Mouse (Mus musculus) brain, embryonic 14.5 days (tissue): ENCODE results near the gene Cstf3. TPM values are rescaled to one million over a fixed set of nuclear protein-coding genes. Genes with fewer than 3 reads are reported as not detected.
A peak's percentile ranks its signal among the peaks of the same experiment; 100 is the strongest.
"Not testable (repeated sequence)": the region's sequence is repeated elsewhere in the genome, so short reads cannot be mapped to it uniquely, and the experiment has no call there.

Experiments
- DNase-seq: peaks from one replicate; pipeline ENCODE4 v3.0.0-alpha.2; 2011; ENCODE audit warnings: low read depth
- CTCF ChIP-seq: fragments of 200-500 bp; IDR thresholded peaks from 2 replicates; pipeline ENCODE4 v1.5.1; 2012; ENCODE audit warnings: inconsistent platforms, mild to moderate bottlenecking, moderate library complexity, borderline replicate concordance; ENCODE audit not compliant: insufficient read depth, insufficient read length; ENCODE audit errors: extremely low read depth
- POLR2A ChIP-seq: fragments of 200-500 bp; IDR thresholded peaks from 2 replicates; pipeline ENCODE4 v1.6.1; 2012; ENCODE audit warnings: mild to moderate bottlenecking, inconsistent platforms, borderline replicate concordance; ENCODE audit not compliant: poor library complexity, insufficient read depth, insufficient read length, severe bottlenecking; ENCODE audit errors: extremely low read depth
- polyA plus RNA-seq: library from polyadenylated mRNA; depleted of rRNA; stranded (reverse); fragments of >200 nt; gene quantifications from 2 replicates; pipeline ENCODE4 v1.2.3, GENCODE M21; 2012; rRNA removed

Cstf3 gene
- polyA plus RNA-seq: 55.3 and 55.5 TPM in 2 replicates

DNA sequence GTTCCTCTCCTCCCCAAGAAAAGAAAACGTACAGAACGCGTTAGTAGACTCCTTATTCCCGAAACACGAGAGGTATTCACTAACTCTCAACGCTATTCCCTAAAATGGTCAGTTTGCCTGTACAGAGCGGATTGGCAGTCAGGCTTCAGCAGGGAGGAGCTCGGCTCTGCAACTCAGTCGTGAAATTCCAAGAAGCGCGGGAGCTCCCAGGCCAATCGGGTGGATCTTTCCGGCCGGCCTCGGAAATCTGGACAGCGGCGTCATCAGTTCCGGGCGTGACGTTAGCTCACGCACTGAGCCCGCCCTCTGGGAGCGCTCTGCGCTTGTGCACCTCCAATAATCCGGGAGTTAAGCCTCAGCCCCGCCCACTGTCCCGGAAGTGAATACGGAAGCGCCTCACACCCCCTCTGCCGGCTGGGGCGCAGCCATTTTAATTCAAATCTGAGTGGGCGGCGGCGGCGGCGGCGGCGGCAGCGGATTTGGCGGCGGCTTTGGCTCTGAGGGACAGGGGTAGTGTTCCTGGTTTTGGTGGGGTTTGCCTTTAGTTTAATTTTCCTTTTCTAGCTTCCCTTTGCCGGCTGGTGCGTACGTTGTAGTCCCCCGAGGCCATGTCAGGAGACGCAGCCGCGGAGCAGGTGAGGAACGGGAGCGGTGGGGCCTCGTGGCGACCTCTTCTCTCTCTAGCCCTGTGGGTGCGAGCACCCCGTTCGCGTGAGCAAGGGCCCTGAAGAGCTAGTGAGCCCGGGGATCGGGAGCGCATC, at the start of gene Cstf3:
Gene Cstf3, plus strand, starts transcription at position 456 of the 761 bp plus-strand sequence.
- TF ChIP-seq POLR2A: no peak
- TF ChIP-seq CTCF: peak; percentile 26; the same call in 1 of the 2 replicates
- DNase-seq: peak; percentile 100

DNA sequence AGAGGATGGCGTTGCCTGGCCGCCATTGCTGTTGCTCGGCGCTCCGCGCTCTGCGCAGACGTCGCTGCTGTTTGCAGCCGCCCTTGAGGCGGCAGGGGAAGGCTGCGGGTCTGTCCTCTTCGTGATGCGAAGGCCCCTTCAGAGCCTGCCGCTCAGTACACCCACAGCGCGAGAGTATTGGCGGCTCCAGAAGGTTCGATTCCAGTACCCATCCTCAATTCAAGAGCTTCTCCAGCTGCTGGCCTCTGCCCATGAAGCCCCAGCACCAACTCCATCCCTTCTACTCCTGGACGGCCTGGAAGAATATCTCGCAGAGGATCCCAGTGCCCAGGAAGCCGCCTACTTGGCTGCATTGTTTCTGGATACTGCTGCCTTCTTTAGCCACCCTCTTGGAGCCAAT, 33.6 kb upstream of the Cstf3 start:
- DNase-seq: not testable (repeated sequence)

DNA sequence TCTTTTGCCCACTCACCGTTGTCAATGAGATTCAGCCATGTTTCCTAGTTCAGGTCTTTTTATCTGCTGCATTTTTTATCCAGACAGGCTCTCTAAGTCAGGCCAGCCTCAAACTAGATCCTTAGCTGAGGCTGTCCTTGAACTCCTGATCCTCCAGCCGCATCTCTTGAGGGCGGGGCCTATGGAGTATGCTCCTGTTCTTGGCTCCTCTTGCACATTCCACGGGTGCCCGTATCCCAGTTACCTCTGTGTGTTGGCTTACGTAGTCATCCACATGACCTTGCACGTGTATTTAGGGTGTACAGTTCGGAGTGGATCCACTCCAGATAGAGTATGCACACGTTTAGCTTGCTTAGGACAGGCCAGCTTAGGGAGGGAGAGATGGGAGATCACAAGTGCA, 32.6 kb upstream of the Cstf3 start:
- DNase-seq: no peak
- TF ChIP-seq CTCF (no peak), POLR2A (no peak)

DNA sequence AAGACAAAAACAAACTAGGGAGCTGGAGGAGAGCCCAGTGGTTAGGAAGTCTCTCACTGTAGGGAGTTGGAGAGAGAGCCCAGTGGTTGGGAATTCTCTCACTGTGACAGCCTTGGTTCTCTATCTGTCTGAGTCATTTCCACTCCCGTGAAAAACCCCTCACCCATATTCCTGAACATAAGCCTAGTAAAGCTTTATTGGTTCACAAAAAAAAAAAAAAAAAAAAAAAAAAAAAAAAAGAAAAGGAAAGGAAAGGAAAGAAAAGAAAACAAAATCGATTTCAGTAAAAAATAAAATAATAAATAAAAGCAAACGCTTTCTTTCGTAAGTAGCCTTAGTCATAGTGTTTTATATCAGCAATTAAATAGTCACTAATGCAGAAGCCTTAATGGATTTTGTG, 32.0 kb upstream of the Cstf3 start:
- TF ChIP-seq CTCF (no peak), POLR2A (no peak)
- no peak for DNase-seq

DNA sequence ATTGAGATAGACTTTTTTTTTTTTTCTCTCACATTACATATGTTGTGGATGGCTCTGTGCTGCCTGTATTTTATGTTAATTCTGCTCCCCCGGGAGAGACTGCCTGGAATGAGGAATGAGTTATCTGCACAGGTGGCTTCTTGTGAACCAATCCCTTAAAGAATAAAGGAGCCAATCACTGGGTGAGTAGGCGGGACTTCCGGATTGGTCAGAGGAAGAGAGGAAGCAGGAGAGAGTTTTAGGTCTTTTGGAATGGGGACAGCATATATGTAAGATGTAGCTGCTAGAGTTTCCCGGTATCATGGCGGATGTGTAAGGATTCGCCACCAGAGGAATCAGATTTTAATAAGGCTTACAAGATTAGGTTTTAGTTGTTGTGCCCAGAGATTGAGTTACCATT, 31.4 kb upstream of the Cstf3 start:
- DNase-seq: peak; percentile 49
- no peak for TF ChIP-seq CTCF
- no peak for TF ChIP-seq POLR2A

DNA sequence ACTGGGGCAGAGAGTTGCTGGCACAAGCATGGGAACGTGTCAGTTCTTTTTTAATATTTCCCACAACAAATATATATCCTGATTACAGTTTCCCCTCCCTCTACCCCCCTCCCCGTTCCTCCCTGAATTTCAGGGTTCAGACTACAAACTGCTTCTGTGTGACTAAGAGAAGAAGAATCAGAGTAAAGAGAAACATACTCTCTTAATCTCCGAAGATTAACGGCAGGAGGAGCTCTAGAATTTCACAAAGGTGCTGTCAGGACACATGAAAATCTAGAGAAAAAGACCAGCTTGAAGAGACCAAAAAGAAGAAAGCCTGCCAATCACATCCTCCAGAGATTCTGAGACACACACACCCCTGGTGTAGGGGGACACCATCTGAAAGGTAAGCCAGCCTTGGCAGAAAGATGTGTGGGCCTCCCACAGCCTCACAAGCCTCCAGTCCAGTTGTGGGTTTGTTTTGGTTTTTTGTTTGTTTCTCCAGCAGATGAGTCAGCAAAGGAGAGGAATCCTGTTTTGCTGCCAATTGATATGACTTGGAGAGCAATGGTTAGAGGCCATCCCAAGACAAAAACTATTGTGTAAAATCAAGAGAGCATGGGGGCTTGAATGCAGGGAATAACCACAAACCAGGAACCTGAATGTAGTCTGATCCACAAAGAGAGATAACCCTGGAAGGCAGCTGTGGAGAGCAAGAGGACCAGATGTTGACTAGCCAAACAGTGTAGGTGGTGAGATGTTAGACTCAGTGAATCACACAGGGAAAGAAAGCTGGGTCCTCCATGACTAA, 30.5 kb upstream of the Cstf3 start:
- no peak for TF ChIP-seq POLR2A
- TF ChIP-seq CTCF: no peak
- DNase-seq: no peak

DNA sequence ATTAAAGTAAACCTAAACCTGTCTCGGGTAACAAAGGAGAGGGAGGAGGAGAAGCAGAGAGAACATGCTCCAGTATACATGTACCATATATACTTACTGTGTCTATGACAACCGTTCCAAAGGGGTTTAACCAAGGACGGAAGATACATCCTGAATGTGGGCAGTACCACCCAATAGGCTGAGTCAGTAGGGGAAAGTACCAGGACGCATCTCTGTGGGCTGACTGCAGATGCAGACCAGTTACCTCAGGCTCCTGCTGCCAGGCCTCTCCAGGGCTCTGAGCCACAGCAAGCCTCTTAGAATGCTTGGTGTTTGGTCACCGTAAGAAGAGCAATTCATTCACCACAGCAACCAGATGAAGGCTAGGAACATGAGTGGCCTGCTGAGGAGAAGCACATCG, 28.9 kb upstream of the Cstf3 start:
- DNase-seq: no peak
- no peak for TF ChIP-seq POLR2A
- TF ChIP-seq CTCF: no peak

DNA sequence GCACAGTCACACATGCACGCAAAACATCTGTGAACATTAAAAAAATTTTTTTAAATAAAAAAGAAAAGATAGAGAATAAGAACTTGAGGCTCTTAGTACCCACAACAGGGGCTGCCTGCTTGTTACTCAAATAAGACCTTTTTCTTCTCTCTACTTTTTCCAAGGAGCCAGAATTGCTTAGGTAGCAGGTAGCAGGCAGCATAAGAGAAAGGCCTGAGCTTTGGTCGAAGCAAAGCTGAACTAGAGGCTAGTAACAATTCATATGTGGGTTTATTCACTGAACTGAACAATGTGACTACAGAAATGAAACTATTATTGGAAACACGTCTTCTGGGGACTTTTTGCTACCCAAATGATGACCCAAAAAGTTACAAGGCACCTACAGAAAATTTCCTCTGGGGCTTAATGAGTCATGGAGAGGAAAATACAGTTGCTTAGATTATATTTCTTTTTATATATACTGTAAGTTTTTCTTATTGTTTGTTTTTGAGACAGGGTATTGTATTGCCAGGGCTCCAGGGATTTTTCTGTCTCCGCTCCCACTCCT, 28.3 kb upstream of the Cstf3 start:
- no peak for DNase-seq
- TF ChIP-seq POLR2A (no peak), CTCF (no peak)

DNA sequence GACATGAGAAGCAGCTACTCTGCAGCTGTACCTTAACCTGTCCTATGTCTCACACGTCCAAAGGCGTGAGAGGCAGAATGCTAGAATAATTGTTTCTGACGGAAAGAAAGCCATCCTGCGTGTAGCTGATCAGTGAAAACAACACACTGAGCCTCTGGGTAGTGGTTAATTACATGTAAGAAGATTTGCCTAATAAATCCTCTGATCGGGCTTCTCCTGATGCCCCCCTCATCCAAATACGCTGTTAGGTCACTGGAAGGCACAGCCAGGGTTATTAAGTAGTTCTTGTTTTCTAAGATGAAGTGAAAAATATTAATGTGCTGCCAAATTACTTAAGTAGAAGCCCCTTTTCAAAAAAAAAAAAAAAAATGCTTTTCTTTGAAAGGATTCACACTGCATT, 18.3 kb upstream of the Cstf3 start:
- no peak for TF ChIP-seq POLR2A
- DNase-seq: peak; percentile 22

DNA sequence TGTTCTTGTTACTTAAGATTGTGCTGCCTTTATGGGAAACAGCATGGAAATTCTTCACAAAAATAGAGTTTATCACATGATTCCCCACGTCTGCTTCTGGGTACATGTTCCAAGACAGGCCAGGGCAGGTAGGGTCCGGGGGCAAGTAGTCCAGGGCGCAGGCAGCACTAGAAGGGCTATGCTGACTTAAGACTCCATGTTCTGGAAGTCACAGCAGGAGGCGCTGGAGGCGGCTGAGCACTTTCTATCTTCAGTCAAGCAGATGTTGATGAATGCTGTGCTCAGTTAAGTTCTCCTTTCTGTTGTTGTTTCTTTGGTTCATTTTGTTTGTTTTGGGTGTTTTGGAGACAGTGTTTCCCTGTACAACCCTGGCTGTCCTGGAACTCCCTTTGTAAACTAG, 14.1 kb upstream of the Cstf3 start:
- no peak for TF ChIP-seq CTCF
- TF ChIP-seq POLR2A: no peak
- DNase-seq: no peak

DNA sequence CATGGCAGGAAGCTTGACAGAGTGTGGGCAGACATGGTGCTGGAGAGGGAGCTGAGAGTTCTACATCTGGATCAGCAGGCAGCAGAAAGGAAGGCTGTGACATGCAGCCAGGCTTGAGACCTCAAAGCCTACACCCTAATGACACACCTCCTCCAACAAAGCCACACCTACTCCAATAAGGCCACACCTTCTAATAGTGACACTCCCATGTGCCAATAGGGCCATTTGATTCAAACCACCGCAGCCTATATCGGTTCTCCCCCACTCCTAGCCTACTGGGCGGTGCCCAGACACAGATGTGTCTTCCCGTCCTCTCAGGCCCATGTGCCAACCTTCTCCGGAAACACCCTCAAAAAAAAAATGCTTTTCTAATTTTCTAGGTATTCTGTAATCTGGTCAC, 12.3 kb upstream of the Cstf3 start:
- TF ChIP-seq POLR2A (no peak), CTCF (no peak)
- no peak for DNase-seq
